Mouse (Mus musculus) adrenal gland, postnatal 14 days (tissue): ENCODE measurements around the gene Rasgef1b. TPM values are rescaled to one million over a fixed set of nuclear protein-coding genes. Genes with fewer than 3 reads are reported as not detected.

ENCODE experiments used
- DNase-seq: peaks from one replicate; pipeline ENCODE4 v3.0.0; 2021; ENCODE audit warnings: mixed read lengths
- long read RNA-seq, 2 experiments: library from polyadenylated mRNA; stranded (forward); transcript quantifications; one replicate each; pipeline ENCODE4 v2.0.0; 2021
- total RNA-seq: library from RNA; stranded (reverse); gene quantifications from 2 replicates; pipeline ENCODE4 v1.2.3, GENCODE M21; 2021

Rasgef1b gene
- 9.0 and 14.3 TPM in 2 replicates for total RNA-seq
- long read RNA-seq, experiment 1, partial matches to known transcripts: 0 of 5 reads
- long read RNA-seq, experiment 1, other reads (novel, unspliced or antisense): 1 of 5 reads
- long read RNA-seq, experiment 2, partial matches to known transcripts: 0 of 4 reads
- long read RNA-seq, experiment 2, other reads (novel, unspliced or antisense): 0 of 4 reads

DNA sequence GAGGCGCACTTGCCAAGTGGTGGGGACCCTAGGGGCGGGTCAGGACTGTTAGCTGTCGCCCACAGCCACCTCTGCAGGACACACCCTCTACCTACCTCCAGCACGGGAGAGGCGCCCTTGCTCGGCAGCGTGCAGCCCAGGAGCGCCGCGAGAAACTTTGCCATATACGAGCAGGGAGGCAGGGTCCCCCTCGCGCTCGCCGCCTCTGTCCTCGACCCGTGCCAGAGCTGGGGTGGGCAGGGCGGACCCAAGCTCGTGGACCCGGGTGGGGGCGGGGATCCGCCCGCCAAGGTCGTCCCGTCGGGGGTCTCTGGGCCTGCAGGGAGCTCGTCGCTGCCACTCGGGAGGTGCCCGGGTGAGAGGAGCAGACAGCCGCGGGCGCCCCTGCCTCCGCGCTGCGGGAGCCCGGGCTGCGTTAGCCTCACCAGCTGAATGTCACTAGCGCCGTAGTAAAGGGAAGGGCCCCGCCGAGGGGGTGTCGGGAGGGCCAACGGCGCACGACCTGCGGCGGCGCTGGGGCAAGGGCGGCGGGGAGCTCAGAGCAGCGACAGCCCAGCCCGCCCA lies at the start of gene Rasgef1b:
Rasgef1b (minus strand) TSS at position 417 of the 564 bp plus-strand sequence.
- peak; percentile 91 for DNase-seq

DNA sequence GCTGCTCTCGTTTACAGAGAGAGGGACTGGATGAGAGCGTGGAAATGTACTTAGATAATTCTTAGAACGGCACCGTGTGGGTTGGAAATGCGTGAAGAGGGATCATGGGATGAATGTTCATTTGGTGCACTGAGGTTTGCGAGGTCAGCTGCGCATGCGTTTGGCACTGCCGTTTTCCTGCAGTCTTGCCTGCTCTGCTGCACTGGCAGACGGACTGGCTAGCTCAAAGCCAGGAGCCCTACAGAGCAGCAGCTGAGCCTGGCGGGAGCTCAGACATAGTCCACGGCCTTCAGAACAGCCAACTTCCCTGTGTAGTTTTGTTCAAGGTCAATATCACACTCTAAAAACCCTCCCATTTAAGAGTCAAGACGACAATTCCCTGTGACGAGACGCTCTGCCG lies 46.5 kb upstream of the Rasgef1b start:
- no peak for DNase-seq

DNA sequence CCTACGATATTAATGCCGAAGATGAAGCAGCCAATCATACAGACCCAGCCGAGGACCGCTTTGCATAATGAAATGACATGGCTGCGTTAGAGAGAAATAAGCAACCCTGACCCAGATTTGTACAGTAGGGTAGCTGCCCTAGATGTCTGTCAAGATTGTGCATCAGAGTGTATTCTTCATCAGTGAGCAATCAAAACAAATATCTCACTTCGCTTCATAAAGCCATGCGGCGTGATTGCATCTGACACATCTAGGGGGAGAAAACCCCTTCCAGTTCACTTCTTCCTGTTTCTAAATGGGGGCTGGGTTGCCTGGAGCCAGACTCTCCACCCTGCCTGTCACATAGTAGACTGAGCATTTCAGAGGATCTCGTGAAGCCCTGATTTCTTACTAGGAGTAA lies 44.4 kb upstream of the Rasgef1b start:
- DNase-seq: no peak

DNA sequence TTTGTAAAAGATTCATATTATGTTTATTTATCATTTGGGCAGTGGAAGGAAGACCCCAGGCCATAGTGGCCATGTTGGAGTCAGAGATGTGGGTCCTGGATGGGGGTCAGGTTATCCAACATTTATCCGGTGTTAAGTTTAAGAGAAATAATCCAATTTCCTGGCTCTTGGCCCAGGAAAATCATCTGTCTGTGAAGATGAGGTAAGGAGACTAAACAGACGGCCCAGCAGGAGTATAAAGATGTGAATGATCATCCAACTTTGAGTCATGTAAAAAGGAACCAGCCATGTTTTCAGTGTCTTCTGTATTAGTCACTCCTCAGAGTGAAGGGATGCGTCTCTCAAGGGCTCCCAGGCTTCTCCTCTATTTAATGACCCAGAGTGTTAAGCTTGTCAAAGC lies 35.4 kb upstream of the Rasgef1b start:
- no peak for DNase-seq

DNA sequence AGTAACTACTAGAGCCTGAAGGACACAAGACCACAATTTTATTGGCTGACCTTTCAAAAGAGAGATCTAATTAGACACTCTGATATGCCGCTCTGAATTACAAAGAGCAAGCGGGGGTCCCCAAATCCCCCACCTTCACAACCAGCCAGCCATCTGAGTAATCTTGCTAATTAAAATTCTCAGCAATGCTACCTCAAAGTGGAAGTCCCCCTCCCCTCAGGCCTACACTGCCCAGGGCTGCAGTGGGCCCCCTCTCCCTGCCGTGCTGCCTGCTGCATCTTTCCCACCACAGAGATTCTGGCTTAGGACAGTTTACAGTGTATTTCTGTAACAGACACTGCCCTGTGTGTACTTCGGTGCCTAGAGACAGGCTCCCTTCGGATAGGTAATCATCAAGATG lies 30.0 kb upstream of the Rasgef1b start:
- DNase-seq: no peak

DNA sequence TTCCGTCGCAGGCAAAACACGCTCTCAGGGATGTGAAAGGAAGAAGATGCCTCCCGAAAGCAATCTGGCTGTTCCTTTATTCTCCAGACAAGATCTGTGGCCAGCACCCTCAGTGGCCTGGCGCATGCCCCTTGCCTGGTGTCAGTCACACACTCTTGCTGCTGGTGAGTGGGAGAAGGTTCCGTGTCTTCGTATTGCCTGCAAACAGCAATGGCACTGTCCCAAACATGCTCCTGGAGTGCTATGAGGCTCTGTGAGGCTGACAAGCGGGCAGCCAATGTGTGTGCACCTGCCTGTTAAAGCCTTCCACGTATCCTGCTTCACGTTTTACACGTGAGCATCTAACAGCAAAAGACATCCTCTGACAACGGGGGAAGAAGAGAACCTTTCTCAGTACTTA lies 25.0 kb upstream of the Rasgef1b start:
- no peak for DNase-seq

DNA sequence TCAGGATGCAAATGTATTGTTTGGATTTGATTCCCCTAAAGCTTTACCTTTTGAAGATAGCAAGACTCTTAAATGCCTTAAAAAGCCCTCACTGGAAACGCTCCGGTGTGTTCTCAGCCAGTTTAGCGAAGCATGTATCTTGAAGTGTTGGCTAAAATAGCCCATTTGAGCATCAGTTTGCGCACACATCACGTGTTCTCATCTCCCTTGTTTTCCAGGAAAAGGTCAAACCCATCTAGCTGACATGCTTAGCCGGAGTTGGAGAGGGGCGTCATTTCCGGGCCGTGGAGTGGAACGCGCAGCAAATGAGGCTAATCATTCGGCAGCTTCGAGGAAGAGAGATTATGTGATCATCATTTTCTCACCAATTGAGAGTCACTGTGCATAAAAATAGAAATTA lies 24.5 kb upstream of the Rasgef1b start:
- DNase-seq: no peak

DNA sequence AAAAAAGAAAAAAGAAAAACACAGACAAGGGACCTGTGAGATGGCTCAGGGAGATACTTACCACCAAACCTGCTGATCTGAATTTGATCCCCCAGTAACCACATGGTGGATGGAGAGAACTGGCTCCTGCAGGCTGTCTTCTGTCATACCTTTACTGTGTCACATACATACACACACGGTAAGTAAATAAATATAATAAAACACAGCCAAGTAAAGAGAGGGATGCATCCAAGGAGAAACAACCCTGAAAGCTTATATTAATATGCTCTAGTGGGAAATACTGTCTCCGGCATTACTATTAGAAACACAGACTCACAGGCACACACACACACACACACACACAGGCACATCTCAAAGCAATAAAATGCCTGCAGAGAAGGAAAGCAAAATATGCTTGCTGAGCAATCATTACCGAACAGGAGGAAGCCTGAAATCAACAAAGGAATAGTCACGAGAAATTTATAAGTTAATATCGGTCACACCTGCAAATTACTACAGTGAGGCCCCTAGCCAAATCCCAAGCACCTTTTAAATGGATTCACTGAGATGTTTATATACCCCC lies 23.9 kb upstream of the Rasgef1b start:
- no peak for DNase-seq

DNA sequence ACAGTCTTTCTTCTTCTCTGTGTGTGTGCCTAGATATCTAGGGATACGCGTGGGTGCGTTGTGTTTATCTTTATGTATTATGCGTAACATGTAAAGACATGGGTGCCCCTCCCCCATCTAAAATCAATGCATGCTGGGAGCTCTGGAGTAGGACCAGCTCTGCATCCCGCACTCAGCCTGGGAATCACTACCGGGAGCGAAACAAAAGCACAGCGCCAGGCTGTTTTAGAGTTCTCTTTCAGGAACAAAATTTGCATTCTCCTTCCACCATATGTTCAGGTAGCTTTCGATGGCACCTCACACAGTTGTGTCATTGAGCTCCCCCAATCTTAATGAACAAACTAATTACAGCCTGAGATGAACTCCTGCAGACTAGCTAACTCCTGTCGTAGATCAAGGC lies 19.6 kb upstream of the Rasgef1b start:
- no peak for DNase-seq

DNA sequence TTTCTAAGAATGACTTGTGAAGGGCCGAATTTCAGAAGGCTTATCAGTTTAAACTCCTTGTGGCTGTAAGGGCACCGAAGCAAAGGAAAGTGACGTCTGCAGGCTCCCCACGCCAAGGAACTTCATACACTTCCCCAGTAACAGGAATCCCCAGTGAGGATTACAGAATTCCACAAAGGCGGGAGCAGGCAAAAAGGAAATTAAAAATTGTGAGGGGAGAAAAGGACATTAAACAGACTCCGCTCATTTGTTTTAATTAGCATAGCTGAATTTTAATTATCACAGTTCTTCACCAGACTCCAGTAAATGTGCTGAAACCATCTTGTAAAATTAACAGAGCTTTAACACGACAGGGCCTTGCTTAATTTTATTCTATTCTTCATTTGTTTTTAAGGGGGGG lies 17.2 kb upstream of the Rasgef1b start:
- DNase-seq: no peak

DNA sequence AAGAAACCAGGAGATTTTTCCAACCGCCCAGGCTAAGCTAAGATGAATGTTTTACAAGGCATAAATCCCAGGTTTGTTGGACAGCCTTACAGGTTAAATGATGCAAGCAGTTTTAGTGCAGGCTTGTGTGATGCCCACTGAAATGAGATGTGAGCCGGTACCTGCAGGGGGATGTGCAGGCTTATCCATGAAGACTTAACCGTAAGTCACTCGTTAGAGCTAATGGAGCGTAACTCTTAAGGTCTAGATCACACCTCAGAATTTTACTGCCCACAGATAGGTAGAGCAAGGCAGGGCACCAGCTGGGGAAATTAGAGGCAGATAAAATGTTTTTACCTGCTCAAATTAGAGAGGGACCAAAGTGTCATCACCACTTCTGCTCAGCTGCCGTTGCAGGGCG lies 14.0 kb upstream of the Rasgef1b start:
- no peak for DNase-seq

DNA sequence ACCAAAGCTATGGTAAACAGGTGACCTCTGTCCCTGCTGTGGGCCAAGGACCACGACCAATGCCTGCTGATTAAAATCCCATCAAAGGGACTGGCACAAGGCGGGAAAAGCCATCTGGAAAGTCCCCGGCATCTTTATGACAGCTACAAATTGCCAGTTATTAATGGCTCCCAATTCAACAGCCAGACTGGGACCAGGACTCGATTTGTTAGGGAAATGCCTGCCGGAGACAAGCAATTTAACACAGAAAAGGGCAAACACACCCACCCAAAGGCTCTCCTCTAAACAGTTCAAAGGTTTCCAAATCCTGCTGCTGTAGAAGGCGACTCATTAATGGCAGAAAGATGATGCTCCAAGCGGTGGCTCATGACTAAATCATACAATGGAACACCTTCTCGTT lies 13.2 kb upstream of the Rasgef1b start:
- no peak for DNase-seq

DNA sequence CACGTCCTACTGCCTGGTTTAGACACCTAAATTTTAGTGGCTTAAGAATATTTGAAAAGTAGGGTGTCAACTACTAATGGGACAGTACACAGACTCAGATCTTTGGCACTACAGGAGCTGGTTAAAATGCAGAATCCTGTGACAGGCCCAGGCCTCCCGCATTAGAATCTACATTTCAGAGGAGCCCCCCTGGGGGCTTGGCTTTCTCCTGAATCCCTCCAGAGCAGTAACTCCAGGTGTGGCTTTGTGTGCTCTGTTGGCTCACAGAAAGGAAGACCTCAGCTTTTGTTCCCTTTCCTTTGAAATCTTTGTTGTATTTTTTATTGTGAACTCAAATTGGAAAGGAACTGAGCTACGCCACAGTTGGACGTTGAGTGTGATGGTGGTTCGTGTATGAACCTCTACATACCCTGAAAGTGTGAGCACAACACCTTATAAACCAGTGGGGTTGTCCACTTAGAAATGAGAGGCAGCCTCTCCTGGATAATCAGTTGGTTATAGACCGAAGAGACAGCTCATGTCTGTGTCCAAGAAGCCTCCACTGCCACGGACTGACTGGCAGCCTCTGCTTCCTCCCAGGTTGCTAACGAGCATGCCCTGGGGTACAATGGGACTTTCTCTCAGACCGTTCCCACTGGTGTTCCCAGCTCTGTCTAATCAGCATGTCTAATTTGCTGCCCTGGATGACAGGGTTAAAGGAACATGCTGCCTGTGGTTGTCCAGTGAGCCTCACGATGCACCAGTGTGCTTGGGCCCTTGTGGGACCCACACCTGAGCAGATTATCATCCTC lies 9.3 kb upstream of the Rasgef1b start:
- no peak for DNase-seq

DNA sequence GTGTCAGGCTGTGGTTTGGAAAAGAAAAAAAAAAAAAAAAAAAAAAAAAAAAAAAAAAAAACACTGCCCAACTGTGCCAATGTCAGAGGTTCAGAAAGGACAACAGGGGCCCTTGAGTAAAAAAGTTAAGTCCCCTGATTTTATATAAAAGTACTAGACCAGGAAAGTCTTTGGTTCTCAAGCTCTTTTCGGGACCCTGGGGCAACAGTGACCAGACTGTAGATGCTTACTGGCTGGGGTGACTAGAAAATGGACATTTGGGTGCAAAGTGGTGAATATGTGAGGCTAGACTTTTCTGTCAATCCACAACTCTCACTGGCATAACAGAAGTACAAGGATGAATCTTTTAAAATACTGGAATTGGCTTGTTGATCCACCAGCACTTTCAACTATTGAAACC lies 1.1 kb upstream of the Rasgef1b start:
- DNase-seq: no peak

DNA sequence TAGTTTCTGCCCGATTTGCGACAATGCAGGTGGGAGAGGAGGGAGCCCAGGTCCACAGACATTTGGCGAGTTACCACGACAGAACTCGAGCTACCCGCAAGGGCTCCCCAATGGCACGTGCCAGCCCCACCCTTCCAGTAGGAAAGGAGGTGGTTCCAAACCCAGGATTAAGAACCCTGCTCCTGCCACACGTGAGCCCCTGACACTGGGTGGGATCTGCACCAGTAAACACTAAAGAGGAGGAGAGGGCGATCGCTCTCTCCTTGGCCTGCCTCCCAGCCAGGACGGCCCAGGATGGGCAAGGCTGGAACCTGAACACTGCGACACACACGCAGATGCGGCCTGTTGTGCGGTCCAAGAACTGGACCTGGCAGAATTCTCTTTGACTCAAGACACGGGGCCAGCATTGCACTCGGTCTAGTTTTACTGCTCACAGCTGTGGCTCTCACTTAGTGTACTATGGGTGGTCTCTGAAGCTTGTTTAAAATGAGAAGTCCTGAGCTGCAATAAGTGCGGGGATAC lies 557 bp upstream of the Rasgef1b start:
- DNase-seq: peak; percentile 26

DNA sequence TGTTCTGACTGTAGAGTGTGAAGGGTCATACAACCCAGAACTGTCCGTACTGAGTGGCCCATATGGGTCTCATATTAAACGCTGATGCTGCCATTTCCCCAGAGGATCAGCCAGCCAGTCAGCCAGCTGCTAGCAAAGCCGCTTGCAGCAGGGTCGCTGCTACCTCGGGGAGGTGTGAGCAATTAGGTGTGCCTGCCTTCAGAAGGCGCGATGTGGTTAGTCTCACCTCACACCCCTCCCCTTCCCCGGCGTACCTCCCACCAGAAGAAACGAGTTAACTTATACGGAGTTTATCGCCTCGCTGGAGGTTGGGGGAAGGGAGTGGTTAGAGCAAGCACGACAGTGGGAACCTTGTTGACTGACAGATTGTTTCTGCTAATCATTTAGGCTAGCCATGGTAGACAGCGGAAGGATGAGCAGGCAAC lies 826 bp downstream of the Rasgef1b start:
- peak; percentile 4 for DNase-seq

DNA sequence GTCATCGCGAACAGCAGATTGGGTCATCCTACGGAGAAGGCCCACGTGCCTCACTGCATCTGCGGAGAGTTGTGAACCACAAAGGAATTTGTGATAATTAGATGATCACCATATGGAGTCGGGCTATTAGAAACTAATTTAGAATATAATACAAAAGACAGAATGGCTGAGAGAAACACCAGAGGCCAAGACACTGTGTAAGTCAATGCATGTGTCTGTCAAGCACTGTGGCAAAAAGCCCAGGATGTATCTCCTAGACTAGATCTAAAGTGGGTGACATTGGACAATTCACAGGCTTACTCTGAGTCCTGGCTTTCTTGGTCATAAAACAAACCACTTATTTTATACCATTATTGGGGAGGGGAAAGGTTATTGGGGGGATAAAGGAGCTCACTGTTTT lies 4.9 kb downstream of the Rasgef1b start:
- no peak for DNase-seq

DNA sequence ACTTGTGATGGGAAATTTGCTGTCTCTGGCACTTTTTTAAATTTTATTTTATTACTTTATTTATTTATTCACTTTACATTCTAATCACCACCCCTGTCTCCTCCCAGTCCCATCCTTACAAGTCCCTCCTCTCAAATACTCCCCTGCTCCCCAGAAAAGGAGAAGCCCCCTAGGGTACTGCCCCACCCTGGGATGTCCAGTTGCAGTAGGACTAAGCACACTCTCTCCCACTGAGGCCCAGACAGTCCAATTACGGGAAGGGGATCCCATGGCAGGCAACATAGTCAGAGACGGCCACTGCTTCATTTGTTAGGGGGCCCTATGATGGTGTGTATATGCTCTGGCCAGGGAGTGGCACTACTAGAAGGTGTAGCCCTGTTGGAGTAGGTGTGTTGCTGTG lies 6.6 kb downstream of the Rasgef1b start:
- no peak for DNase-seq

DNA sequence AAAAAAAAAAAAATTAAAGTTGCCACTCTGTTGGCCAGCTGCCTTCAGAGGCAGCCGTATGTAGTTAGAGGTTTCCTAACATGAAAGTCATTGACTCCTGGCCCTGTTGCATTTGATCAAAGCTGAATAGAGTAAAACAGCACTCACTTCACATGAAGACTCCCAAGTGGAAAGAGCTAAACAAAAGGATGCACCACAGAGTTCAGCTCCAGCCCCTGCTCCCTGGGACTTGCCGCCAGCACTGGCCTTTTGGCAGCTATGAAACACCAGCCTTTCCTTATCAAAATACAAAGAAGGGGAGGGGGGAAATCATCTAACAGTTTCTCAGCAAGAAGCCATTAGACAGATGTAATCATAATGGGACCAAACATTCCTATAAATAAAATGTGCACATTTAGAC lies 8.3 kb downstream of the Rasgef1b start:
- DNase-seq: no peak

DNA sequence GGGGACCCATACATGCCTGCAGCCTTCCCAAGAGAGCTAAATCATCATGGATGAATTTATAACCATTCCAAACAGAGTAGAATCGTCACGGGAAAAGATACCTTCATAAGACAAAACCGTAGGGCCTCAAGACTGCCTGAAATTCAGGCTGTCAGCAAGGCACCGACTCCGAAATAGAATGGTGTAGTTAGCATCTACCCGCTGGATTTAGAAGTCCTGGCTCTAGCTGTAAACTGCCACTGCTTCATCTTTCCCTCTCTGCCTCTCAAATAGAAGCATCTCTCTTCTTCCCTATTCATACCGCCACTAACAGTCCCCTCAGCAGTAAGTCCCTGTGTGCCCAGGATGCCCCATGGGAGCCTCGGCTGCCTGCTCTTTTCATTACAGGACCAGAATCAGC lies 10.9 kb downstream of the Rasgef1b start:
- no peak for DNase-seq

DNA sequence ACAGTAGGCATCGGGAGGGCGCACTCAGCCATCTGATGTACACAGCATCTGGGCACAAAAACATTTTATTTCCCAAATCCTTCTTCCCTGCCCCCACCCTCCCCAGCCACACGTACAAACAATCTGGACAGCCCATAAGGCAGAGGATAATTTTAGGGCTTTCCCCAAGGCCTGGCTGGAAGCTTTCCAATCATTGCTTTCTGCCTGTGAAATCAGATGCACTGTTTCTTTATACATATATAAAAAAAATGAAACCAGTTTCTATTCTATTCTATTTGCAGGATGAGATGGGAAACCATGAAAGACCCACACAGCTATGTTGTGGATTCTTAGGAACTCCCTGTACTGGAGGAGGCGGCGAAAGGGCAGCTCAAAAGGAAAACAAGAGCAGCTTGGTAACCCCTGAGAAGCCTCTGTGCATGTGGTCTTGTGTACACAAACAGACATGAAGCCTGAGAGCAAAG lies 13.6 kb downstream of the Rasgef1b start:
- DNase-seq: no peak

DNA sequence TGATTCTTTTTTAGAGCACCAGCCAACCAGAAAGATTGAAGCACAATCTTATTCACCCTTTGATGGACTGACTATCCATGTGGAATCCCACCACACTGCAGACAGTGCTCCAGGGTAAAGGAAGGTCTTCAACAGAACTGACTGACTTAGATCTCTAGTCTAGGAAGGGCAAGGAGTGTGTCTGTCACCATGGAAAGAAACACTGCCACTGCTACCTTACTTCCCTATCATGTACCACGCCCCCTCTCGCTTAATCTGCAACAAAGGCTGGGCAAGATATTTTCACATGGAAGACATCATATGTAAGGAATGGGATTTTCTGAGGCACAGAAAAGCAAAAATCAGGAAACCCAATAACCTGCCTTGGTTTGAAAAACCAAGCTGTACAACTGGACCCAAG lies 16.9 kb downstream of the Rasgef1b start:
- DNase-seq: no peak

DNA sequence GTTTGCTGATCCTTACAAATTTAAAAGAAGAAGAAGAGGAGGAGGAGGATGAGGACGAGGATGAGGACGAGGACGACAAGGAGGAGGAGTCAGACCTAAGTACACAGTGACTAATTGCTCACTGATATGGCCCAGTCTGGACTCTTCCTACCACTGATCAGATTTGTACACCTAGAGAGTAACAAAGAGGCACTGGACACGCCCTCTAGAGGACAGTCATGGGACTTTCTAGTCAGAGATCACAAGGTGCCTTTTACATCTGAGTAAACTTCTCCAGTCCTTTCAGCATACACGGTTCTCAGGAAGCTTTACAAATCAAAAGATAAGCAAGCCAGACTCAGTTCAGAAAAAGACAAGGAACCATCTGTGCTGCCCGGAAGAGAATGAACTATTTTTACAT lies 20.2 kb downstream of the Rasgef1b start:
- DNase-seq: peak; percentile 5
